Mouse (Mus musculus) hindlimb bud, embryonic 11.5 days (tissue): ENCODE measurements around the gene Uaca.
"Not testable (repeated sequence)": the region's sequence is repeated elsewhere in the genome, so short reads cannot be mapped to it uniquely, and the experiment has no call there.

Experiments used
- DNase-seq: peaks from one replicate; pipeline ENCODE4 v3.0.0-alpha.2; 2012; ENCODE audit warnings: low read depth, low spot score; ENCODE audit errors: extremely low spot score

Uaca gene

DNA sequence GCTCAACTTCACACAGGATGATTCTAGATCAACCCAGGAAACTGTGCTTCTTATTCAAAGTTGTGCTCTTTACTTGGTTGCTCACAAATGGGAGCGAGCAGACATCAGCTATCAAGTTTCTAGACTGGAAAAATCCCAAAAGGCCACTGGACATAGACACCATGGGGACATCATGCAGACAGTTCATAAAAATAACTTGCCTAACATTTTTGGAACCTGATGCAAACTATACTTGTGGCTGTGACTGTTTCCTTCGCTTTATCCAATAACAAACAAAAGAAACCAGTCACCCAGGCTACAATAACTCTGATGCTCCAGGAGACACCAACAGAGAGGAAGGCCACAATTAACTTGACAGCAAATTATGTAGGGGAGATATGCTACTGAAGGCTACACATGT is 4.1 kb upstream of the Uaca start:
- DNase-seq: no peak

DNA sequence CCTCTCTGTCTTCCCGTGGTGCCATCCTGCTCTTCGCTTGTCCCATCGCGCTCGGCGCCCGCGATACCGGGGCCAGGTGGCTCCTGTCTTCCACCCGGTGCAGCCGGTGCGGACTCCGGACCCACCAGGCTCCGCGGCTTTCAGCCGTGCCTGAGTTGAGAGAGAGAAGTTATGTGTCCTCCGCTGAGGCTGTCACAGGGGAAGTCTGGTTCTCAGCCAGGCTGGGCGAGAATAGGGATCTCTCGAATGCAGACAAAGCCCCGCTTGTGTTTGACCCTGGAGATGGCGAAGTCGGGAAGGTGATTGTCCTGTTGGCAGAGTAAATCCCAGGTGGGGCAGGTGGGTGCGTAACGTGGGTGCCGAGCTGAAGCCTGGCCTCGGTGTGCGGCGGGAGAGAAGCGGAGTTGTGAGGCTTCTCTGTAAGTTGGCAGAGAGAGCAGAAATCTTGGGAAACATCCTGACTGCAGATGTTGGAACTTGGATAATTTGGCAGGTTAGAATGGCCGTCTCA is 554 bp downstream of the Uaca start:
- no peak for DNase-seq

DNA sequence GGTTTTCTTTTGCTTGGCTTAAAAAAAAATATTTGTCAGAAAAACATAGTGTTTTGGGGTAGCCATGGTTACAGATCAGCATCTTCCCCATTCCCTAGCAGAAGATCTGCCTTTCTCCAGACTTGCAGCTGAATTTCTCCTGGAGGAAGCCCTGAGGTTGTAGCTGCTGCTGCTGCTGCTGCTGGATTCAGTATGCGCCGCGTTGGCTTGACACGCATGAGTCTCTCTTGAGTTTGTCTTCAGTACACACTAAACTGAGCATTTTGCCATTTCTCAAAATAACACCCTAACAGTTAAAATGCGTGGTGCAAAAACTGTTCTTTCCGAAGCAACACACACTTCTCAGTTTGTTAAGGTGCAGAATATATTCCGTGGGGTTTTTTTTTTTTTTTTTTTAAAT is 1.7 kb downstream of the Uaca start:
- DNase-seq: no peak

- no peak for DNase-seq
Measured at GRCm38 (mm10) chr9:60797126-60797525, 2.8 kb downstream of the Uaca start.

DNA sequence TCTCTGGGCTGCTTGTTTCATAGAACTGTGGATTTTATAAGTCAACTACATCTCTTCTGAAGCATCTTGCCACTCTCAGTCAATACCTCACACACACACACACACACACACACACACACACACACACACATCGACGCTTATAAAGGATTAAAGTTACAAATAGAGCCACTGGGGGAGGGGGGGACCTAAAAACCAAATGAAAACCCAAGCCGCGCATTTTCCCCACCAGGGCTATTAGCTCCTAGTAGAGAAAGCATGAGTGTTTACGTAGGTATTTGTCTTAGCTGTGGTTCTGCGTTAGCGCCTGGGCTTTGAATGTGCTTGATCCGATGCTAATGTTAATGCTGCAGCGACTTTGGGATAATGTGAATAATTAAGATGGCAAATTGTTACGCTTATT is 4.7 kb downstream of the Uaca start:
- DNase-seq: no peak

DNA sequence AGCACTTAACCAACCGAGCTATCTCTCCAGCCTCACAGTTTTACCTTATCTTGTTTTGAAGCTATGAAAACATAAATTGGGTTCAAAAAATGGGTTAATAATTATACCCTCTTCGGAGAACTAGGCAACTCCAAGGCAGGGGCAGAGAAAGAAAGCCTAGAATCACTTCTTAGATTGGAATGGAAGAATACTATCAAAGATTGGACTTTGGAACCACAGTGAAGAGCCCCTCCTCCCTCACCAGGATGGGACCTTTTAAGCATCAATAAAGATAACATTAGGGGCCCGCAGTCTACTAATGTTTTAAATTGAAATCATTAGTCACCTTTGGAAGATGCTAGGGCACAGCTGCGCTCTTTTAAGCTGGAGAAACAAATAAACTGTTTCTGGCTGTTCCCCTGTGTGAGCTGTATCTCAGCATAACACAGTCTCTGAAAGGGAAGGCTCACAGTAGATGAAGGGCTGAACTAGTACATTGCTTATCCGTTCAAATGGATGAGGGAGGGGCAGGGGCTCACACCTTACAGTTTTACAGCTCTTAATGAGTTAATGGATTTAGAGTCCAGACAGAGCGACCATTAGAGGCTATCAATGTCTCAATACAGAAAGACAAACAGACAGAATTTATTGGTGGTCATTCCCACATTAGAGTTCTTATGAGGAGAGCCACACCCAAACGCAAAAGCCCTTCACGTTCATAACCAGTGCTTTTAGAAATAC is 6.5 kb downstream of the Uaca start:
- no peak for DNase-seq

- DNase-seq: no peak
Measured at GRCm38 (mm10) chr9:60801746-60802145, 7.4 kb downstream of the Uaca start.

DNA sequence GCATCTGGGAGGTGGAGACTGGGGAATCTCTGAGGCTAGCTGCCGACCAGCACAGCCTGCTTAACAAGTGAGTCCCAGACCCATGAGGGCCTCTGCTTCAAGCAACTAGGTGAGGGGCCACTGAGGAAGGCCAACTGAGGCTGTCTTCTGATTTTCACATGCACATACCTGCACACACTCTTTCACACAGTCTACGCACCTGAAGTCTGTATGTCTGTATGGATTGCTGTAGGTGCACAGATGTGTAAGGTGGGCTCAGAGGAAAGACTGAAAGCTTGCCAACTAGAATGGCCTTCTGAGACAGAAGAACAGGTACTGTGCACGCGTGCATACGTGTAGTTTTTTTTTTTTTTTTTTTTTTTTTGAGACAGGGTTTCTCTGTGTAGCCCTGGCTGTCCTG is 8.0 kb downstream of the Uaca start:
- DNase-seq: no peak

DNA sequence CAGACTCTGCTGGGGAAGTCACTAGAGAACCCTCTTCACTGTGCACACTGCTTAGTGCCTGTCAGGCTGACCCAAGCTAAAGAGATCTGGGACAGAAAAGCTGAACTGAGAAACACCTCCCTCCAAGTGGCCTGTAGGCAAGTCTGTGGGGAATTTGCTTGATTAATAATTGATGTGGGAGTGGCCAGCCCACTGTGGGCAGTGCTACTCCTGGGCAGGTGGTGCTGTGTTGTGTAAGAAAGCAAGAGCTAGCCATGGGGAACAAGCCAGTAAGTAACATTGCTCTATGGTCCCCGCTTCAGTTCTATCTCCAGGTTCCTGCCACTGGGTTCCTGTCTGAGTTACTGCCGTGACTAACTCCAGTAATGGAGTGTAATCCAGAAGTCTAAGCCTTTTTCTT is 11.7 kb downstream of the Uaca start:
- no peak for DNase-seq

DNA sequence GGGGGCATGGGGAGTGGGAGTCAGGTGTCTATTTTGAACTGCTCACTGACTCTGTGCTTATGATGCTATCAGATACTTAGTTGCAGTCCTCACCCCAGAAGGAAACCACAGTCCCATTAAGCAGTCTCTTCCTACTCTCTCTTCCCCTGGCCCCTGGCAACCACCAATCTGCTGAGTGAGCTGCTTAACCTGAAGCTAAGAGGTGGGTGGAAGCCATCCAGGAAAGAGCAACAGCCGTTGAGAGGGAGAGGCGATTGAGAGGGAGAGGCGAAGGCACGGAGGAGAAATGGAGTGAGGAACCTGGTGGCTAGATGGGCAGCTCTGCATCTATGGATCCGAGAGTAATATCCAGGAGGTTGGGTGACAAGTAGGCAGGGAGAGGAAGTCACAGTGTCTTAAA is 13.7 kb downstream of the Uaca start:
- DNase-seq: no peak

GRCm38 (mm10) chr9:60813139-60813880 is 19.0 kb downstream of the Uaca start:
- DNase-seq: no peak

GRCm38 (mm10) chr9:60815502-60815901 is 21.2 kb downstream of the Uaca start:
- no peak for DNase-seq

DNA sequence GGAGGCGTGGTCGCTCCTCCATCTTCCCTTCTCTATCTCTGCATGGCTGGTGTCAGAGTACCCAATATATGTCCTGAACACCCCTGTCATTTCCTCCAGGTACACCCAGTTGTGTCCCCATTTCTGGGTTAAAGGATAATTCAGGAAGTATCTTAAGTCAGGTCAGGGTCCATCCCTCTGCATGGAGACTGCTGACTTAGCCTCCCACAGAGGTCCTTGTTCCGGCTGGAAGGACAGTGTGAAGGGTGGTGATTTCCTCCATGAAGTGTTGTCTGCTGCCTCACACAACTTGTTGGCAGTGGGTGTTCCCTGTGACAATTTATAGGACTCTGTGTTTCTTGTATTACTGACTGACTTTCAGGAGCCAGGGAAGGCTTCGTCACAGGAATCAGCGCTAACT is 23.2 kb downstream of the Uaca start:
- no peak for DNase-seq

- not testable (repeated sequence) for DNase-seq
Measured at GRCm38 (mm10) chr9:60818582-60818981, 24.2 kb downstream of the Uaca start.

DNA sequence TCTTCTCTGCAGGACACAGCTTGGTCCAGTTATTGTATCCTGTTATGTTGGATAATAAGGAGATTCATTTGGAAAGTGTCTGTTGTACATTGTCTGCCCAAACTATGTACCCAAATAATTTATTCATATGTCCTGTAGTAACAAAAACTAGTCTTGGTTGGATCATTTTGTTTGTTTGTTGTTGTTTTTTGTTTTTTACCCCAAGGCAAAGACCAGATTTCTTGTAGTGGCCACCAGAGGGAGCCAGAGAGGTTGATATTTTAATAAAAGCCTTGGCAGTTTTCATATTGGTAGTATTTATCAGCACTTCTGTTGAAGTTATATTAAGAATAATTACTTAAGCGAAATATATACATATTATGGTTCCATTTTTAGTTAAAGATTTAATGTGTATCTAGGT is 25.0 kb downstream of the Uaca start:
- no peak for DNase-seq

- no peak for DNase-seq
Measured at GRCm38 (mm10) chr9:60821501-60821900, 27.2 kb downstream of the Uaca start.

DNA sequence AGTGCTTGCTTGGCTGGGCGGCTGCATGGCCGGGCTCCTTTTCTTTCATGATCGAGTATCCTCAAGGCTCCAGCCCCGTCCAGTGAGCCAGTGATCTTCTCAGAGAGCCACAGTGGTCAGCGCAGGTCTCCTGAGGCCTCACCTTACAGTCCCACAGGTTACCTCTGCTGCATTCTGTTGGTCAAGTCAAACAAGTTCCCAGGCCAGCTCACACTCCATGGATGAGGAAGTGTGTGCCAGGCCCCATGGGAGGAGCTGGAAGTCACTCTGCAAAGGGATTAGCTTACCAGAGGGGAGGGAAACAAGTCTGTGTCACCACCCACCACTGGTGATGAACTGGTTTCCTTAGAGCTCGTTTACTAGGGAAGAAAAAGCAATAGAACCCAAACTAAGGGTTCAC is 28.3 kb downstream of the Uaca start:
- no peak for DNase-seq

GRCm38 (mm10) chr9:60825506-60825905 is 31.2 kb downstream of the Uaca start:
- DNase-seq: no peak

GRCm38 (mm10) chr9:60826759-60827158 is 32.4 kb downstream of the Uaca start:
- no peak for DNase-seq

DNA sequence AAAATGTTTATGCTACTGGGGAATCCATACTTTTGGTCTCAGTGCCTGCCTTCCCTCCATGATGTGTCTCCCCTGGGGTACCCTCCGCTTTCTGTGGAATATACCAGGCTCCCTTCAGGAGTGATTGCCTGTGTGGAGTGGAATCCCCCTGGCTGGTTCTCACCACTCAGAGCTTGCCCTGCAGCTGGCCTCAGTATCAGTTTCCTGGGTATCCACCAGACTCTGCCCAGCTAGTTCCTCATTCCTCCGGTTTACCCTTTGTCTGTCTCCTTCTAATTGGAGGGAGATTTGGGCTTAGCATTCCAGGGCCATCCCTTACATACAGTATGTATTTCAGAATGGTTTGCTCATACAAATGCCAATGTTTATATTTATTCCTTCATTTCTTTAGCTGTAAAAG is 33.9 kb downstream of the Uaca start:
- DNase-seq: no peak

DNA sequence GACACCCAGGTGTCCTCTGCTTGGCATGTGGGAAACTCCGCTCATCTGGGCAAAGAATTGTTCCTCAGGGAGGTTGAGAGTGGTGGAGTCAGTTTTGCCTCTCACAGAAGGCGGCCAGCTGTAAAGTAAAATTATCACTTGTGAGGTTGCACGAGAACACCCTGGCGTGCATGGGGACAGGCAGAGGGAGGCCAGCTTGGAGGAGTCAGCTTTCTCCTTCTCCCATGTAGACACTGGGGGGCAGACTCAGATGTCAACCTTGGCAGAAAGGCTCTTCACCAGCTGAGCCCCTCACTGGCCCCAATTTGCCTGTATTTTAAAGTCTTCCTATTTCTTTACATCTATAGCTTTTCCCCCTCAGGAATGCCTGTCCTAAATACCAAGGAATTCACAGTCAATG is 35.3 kb downstream of the Uaca start:
- DNase-seq: no peak

DNA sequence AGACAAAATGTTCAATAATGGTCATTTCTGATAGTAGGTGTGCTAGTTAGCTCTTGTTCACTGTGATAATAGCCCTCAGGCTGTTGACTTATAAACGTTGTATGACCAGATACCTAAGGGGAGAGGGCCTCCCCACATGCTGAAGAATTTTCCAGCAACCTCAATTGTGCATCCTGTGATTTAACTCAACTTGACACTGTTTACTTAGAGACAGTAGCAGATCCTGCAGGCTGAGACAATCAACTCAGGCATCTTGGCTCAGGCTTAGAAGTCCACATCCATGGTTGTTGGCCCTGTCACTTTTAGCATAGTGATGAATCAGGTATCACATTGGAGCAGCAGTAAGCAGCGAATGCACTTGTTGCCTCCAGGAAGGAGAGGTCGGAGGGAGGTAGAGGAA is 35.7 kb downstream of the Uaca start:
- no peak for DNase-seq

GRCm38 (mm10) chr9:60832233-60832632 is 37.9 kb downstream of the Uaca start:
- DNase-seq: no peak
